Mouse (Mus musculus): ENCODE measurements at regions not wholly inside any gene's neighbourhood (a gene's known extent, or its start where the extent isn't known, plus 50 kb on each side); places are given as distances from the start of the nearest gene placed in this dataset.

DNA sequence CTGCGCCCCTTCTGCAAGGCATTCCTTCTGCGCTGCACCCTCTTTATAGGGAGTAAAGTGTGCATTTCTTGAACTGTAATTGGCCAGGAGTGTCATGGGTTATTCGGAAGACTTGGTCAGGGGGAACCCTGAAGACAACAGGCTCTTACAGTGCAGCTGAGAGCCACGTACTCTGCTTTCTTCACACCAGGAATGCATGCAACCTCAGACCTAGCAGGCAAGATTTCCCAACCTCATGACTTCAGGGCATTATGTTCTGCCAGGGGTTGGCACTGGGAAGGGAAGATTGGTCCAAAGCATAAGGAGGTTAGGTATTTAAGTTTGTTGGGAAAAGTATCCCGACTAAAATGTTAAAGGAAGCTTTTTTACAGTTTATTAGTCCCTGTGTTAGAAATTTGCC lies 66.9 kb upstream of the Fbxo11 start:
- no peak for TF ChIP-seq GATA1 (IDR thresholded peaks at IDR 0.05; ENCODE audit: borderline replicate concordance, low read length)
- no peak for TF ChIP-seq FLI1 (IDR thresholded peaks at IDR 0.05; ENCODE audit: low read length)

Measured in megakaryocyte, embryonic 14.5 days (primary cell).